Mouse (Mus musculus) hindbrain, embryonic 12.5 days (tissue): ENCODE results near the gene Dr1. TPM values are rescaled to one million over a fixed set of nuclear protein-coding genes. Genes with fewer than 3 reads are reported as not detected.
"Not testable (repeated sequence)": the region's sequence is repeated elsewhere in the genome, so short reads cannot be mapped to it uniquely, and the experiment has no call there.

ENCODE experiments used
- ATAC-seq: fragments of 200-750 bp; cut with Nextera tagmentation; 2 replicates; pipeline ENCODE4 v1.8.0; 2017; ENCODE audit warnings: moderate TSS enrichment; ENCODE audit not compliant: low FRiP score
- H3K27ac ChIP-seq: fragments of 300-500 bp; sonication (generic); 2 replicates; pipeline ENCODE4 v1.5.1; 2016; ENCODE audit warnings: mild to moderate bottlenecking
- H3K27me3 ChIP-seq: fragments of 300-500 bp; sonication (generic); 2 replicates; pipeline ENCODE4 v1.6.1; 2016; ENCODE audit warnings: mild to moderate bottlenecking
- H3K36me3 ChIP-seq: fragments of 300-500 bp; sonication (generic); 2 replicates; pipeline ENCODE4 v1.6.1; 2016; ENCODE audit warnings: mild to moderate bottlenecking
- H3K4me1 ChIP-seq: fragments of 300-500 bp; sonication (generic); 2 replicates; pipeline ENCODE4 v1.6.1; 2016
- H3K4me2 ChIP-seq: fragments of 300-500 bp; sonication (generic); replicated peaks from 2 replicates; pipeline ENCODE4 v1.6.1; 2016; ENCODE audit warnings: mild to moderate bottlenecking
- H3K4me3 ChIP-seq: fragments of 300-500 bp; sonication (generic); 2 replicates; pipeline ENCODE4 v1.5.1; 2016; ENCODE audit warnings: mild to moderate bottlenecking
- H3K9ac ChIP-seq: fragments of 300-500 bp; sonication (generic); 2 replicates; pipeline ENCODE4 v1.6.1; 2016; ENCODE audit warnings: mild to moderate bottlenecking, moderate library complexity
- H3K9me3 ChIP-seq: fragments of 300-500 bp; sonication (generic); replicated peaks from 2 replicates; pipeline ENCODE4 v1.6.1; 2016; ENCODE audit warnings: mild to moderate bottlenecking
- WGBS: fragments of 180-500 bp; shearing (Covaris S2); methylation state at CpG from one replicate; pipeline ENCODE4 v1.1.7; 2016; 5-methylcytosine and 5-hydroxymethylcytosine counted together
- polyA plus RNA-seq: library from polyadenylated mRNA; unstranded; fragments of >200 nt; fragmentation: Nextera tagmentation; extraction: Ambion mirVana; gene quantifications from 2 replicates; pipeline ENCODE4 v1.2.1, GENCODE M21; 2016

Gene Dr1
- polyA plus RNA-seq: 46.7 and 51.4 TPM in 2 replicates

- no peaks in the 10 kb centered on the region for H3K27me3 ChIP-seq
- 4% methylated on average over 52 of the region's 55 CpGs for WGBS
- peak; percentile 99 for ATAC-seq
- peak within 1 kb of the TSS; percentile 91 for H3K27ac ChIP-seq
- H3K36me3 ChIP-seq: no peaks in the 10 kb centered on the region
- H3K4me1 ChIP-seq: peaks cover 28% of the 10 kb centered on the region
- no peaks in the 10 kb centered on the region for H3K9me3 ChIP-seq
- peak within 1 kb of the TSS; percentile 79 for H3K4me3 ChIP-seq
- H3K4me2 ChIP-seq: peak within 1 kb of the TSS; percentile 94
- H3K9ac ChIP-seq: peak within 1 kb of the TSS; percentile 96
Observed at GRCm38 (mm10) chr5:108268127-108269062, at the start of gene Dr1. Dr1 (plus strand) TSS chr5:108268897.

DNA sequence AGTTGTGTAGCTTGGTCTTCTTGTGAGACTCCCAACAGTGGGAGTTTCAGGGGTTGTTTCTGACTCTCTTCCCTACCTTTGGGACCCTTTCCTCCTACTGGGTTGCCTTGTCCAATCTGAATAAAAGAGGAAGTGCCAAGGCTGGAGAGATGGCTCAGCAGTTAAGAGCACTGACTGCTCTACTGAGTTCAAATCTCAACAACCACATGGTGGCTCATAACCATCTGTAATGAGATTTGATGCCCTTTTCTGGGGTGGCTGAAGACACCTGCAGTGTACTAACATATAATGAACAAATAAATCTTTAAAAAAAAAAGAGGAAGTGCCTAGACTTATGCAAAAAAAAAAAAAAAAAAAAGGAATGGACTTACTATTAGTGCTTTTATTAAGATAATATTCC lies 44.6 kb upstream of the Dr1 start:
- Histone ChIP-seq H3K4me1 (no peaks in the 10 kb centered on the region), H3K27ac (no peak overlapping the region), H3K9me3 (no peaks in the 10 kb centered on the region), H3K27me3 (no peaks in the 10 kb centered on the region), H3K9ac (no peak overlapping the region), H3K36me3 (no peaks in the 10 kb centered on the region), H3K4me3 (no peak overlapping the region), H3K4me2 (no peak overlapping the region)
- no peak for ATAC-seq

GRCm38 (mm10) chr5:108226159-108226558 lies 42.5 kb upstream of the Dr1 start:
- no peaks in the 10 kb centered on the region for H3K27me3 ChIP-seq
- ATAC-seq: no peak
- no peak overlapping the region for H3K27ac ChIP-seq
- H3K4me1 ChIP-seq: no peaks in the 10 kb centered on the region
- H3K4me3 ChIP-seq: no peak overlapping the region
- H3K4me2 ChIP-seq: no peak overlapping the region
- H3K9ac ChIP-seq: no peak overlapping the region
- no peaks in the 10 kb centered on the region for H3K36me3 ChIP-seq
- H3K9me3 ChIP-seq: no peaks in the 10 kb centered on the region

- WGBS: 75% methylated on average over 3 of the region's 3 CpGs
- Histone ChIP-seq H3K27ac (no peak overlapping the region), H3K4me3 (no peak overlapping the region), H3K9me3 (no peaks in the 10 kb centered on the region), H3K27me3 (no peaks in the 10 kb centered on the region), H3K4me1 (no peaks in the 10 kb centered on the region), H3K9ac (no peak overlapping the region), H3K36me3 (no peaks in the 10 kb centered on the region), H3K4me2 (no peak overlapping the region)
- ATAC-seq: no peak
Observed at GRCm38 (mm10) chr5:108246314-108246765, 22.4 kb upstream of the Dr1 start.

DNA sequence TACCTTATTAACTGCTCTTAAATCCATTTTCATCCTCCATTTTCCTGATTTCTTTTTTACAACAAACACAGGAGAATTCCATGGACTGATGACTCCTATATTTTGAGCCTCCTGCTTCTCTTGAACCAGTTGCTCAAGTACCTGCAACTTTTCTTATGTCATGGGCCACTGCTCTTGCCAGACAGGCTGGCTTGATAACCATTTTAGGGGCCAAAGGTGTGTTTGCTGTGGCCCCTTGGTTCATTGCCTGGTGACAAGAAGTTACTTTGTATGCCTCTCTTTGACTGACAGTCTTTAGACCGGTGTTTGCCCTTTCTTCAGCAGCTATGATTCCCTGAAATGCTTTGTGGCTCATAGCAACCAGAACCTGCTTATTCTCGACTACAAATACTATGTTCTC lies 18.7 kb upstream of the Dr1 start:
- H3K9me3 ChIP-seq: no peaks in the 10 kb centered on the region
- no peaks in the 10 kb centered on the region for H3K27me3 ChIP-seq
- H3K27ac ChIP-seq: no peak overlapping the region
- no peaks in the 10 kb centered on the region for H3K4me1 ChIP-seq
- 60% methylated on average over 2 of the region's 2 CpGs for WGBS
- no peak for ATAC-seq
- H3K36me3 ChIP-seq: no peaks in the 10 kb centered on the region
- no peak overlapping the region for H3K4me3 ChIP-seq
- H3K9ac ChIP-seq: no peak overlapping the region
- no peak overlapping the region for H3K4me2 ChIP-seq

DNA sequence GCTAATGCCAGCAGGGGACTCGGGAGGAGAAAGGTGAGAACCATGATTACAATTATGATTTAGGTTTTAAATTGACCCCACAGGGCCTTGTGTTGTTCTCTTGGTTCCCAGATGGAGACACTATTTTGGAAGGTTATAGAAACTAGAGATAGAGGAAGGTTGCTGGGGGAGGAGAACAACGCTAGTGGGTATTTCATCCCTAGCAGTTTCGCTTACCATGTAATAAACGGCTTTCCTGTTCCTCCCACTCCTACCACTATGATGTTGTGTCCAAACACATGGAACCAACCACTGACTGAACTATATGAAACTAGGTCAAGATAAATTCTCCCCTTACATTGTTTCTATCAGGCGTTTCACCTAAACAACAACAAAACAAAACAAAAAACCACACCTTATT lies 13.4 kb upstream of the Dr1 start:
- Histone ChIP-seq H3K9me3 (no peaks in the 10 kb centered on the region), H3K36me3 (no peaks in the 10 kb centered on the region), H3K27ac (no peak overlapping the region), H3K4me3 (no peak overlapping the region), H3K9ac (no peak overlapping the region), H3K4me2 (no peak overlapping the region), H3K4me1 (no peaks in the 10 kb centered on the region), H3K27me3 (no peaks in the 10 kb centered on the region)
- ATAC-seq: no peak
- WGBS: 86% methylated on average over 5 of the region's 5 CpGs

GRCm38 (mm10) chr5:108262722-108263121 lies 6.0 kb upstream of the Dr1 start:
- Histone ChIP-seq H3K36me3 (no peaks in the 10 kb centered on the region), H3K4me3 (no peak overlapping the region), H3K27me3 (no peaks in the 10 kb centered on the region), H3K4me2 (no peak overlapping the region), H3K9ac (no peak overlapping the region), H3K9me3 (no peaks in the 10 kb centered on the region), H3K27ac (no peak overlapping the region), H3K4me1 (peaks cover 2% of the 10 kb centered on the region)
- ATAC-seq: no peak
- WGBS: 40% methylated on average over 4 of the region's 4 CpGs

- WGBS: 84% methylated on average over 1 of the region's 1 CpGs
- not testable (repeated sequence) for H3K9ac ChIP-seq, H3K36me3 ChIP-seq, H3K4me3 ChIP-seq, H3K27ac ChIP-seq, H3K27me3 ChIP-seq, ATAC-seq, H3K9me3 ChIP-seq, H3K4me1 ChIP-seq, H3K4me2 ChIP-seq
Observed at GRCm38 (mm10) chr5:108263785-108264184, 4.9 kb upstream of the Dr1 start.

DNA sequence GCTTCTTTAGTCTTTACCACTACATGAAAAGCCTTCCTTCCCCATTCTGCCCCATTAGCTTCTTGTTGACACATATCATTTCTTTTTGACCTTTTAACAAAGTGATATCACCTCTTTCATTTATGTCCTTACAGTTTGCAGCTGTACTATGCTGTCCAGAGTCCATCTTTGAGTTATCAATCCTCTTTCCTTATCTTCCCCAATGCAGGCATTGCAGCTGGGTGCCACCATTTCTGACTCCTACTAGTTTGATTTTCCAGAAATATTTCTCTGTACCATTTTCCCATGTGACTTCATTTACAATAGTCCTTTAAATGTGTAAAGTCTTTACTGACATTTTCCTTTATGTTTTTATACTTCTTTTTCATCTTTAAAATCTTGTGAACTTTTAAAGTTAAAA lies 1.7 kb upstream of the Dr1 start:
- Histone ChIP-seq H3K9me3 (no peaks in the 10 kb centered on the region), H3K9ac (no peak overlapping the region), H3K4me3 (no peak overlapping the region), H3K27me3 (no peaks in the 10 kb centered on the region), H3K4me1 (peaks cover 25% of the 10 kb centered on the region), H3K27ac (no peak overlapping the region), H3K4me2 (no peak overlapping the region), H3K36me3 (no peaks in the 10 kb centered on the region)
- ATAC-seq: no peak

GRCm38 (mm10) chr5:108269063-108269810 lies 540 bp downstream of the Dr1 start:
- H3K4me3 ChIP-seq: peak overlapping the region; percentile 79
- H3K36me3 ChIP-seq: no peaks in the 10 kb centered on the region
- no peaks in the 10 kb centered on the region for H3K9me3 ChIP-seq
- ATAC-seq: peak; percentile 75
- peaks cover 28% of the 10 kb centered on the region for H3K4me1 ChIP-seq
- no peaks in the 10 kb centered on the region for H3K27me3 ChIP-seq
- peak overlapping the region; percentile 91 for H3K27ac ChIP-seq
- H3K4me2 ChIP-seq: peak overlapping the region; percentile 94
- WGBS: under 1% methylated on average over 44 of the region's 44 CpGs
- H3K9ac ChIP-seq: peak overlapping the region; percentile 96

GRCm38 (mm10) chr5:108269811-108270151 lies 1.1 kb downstream of the Dr1 start:
- peak overlapping the region; percentile 79 for H3K4me3 ChIP-seq
- H3K36me3 ChIP-seq: no peaks in the 10 kb centered on the region
- no peaks in the 10 kb centered on the region for H3K9me3 ChIP-seq
- no peak for ATAC-seq
- peak overlapping the region; percentile 94 for H3K4me2 ChIP-seq
- no peak overlapping the region for H3K27ac ChIP-seq
- whole genome bisulfite sequencing: 22% methylated on average over 7 of the region's 7 CpGs
- no peaks in the 10 kb centered on the region for H3K27me3 ChIP-seq
- peak overlapping the region; percentile 96 for H3K9ac ChIP-seq
- H3K4me1 ChIP-seq: peaks cover 28% of the 10 kb centered on the region

DNA sequence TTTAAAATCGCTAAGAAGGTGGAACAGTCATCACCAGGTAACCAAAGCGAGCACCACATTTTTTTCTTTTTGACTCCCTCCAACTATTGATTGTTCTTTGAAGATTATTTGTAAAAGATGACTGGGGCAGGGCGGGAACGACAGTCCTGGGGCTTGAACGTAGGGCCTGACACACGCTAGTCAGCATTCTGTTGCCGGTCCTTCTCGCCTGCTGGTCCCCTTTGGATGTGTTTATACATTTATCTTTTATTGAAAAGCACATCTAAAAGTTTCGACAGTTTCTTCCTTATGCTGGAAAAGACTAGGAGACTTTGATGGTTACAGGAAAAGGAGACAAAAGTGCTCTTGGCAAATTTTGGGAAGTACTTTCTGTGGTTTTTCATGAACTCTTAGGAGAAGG lies 1.7 kb downstream of the Dr1 start:
- peak overlapping the region; percentile 96 for H3K9ac ChIP-seq
- no peak overlapping the region for H3K27ac ChIP-seq
- peaks cover 28% of the 10 kb centered on the region for H3K4me1 ChIP-seq
- peak overlapping the region; percentile 79 for H3K4me3 ChIP-seq
- H3K27me3 ChIP-seq: no peaks in the 10 kb centered on the region
- no peak for ATAC-seq
- H3K4me2 ChIP-seq: peak overlapping the region; percentile 94
- 56% methylated on average over 9 of the region's 9 CpGs for WGBS
- H3K36me3 ChIP-seq: 0 out of 2 replicates have a peak, but pooled peaks cover 3% of the 10 kb centered on the region
- no peaks in the 10 kb centered on the region for H3K9me3 ChIP-seq
